Mouse (Mus musculus) lung, postnatal 14 days (tissue): Measurements from ENCODE around the gene Il12a.

Source experiments
- DNase-seq: peaks from one replicate; pipeline ENCODE4 v3.0.0; 2021

Gene Il12a

DNA sequence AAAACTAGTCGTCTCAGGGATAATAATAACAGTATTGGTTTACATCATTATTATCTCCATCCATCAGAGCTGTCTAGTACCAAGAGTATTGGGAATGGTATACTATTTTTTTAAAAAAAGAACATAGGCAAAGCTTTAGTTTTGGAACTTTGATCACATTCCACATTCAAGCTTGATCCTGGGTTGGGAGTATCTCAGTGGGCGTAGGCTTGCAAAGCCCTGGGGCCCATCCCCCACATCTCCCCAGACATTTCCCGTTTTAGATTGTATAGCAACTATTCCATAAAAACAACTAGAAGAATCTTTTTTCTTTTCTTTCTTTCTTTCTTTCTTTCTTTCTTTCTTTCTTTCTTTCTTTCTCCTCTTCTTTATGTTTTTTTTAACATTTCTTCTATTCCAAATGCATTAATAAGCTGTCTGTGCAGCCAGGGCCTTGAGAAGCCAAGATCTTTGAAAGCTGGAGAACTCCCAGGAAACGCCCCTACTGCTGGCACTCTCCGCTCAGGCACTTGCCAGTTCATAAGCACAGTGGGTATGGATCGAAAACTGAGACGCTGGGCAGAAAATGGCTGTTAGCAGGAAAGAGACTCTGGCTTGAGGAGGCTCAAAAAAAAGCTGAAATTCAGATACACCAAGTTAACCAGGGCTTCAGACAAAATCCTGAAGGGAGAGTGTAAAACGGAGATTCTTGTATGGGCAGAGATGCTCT, 3.4 kb upstream of the Il12a start:
- no peak for DNase-seq

DNA sequence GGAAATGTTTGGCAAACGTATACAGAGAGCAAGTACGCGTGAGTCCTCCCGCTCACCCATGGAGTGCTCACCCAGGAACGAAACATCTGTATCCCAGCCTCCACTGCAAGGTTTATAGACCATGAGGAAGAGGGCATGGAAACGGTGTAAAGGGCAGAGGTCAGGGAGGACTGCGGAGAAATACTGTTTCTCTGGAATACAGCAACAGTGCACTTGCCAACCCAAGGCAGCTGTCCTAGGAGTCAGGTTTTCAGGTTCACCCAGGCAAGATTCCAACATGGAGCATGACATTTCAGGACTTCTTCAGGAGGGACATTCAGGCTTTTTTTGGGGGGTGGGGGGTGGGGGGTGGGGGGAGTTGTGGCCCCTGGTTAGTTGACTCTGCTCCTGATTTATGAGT, 1.1 kb upstream of the Il12a start:
- DNase-seq: no peak

DNA sequence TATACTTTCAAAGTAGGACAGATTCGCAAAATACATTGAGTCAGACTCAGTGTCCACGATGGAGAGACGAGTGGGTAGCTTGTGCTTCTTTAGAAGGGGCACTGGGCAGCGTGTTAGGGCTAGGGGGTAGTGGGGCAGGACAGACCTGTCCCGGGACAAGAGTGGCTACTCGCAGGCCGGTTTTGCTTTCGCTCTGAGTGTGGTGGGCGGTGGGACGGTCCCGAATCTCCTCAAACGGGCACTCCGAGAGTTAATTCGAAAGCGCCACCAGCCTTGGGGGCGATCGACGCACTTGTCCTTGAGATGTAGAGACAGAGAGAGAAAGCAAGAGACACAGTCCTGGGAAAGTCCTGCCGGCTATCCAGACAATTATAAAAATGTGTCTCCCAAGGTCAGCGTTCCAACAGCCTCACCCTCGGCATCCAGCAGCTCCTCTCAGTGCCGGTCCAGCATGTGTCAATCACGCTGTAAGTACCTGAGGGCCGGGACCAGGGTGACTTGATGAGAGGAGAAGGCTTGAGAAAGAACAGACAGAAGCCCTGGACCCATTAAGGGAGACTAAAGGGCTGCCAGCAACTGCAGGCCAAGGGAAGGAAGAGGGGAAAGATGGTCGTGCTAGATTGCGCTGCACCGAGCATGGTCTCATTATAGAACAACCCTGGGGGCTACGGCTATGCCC, 795 bp downstream of the Il12a start:
- DNase-seq: no peak

- no peak for DNase-seq
Observed at GRCm38 (mm10) chr3:68691938-68692599, 1.6 kb downstream of the Il12a start.

DNA sequence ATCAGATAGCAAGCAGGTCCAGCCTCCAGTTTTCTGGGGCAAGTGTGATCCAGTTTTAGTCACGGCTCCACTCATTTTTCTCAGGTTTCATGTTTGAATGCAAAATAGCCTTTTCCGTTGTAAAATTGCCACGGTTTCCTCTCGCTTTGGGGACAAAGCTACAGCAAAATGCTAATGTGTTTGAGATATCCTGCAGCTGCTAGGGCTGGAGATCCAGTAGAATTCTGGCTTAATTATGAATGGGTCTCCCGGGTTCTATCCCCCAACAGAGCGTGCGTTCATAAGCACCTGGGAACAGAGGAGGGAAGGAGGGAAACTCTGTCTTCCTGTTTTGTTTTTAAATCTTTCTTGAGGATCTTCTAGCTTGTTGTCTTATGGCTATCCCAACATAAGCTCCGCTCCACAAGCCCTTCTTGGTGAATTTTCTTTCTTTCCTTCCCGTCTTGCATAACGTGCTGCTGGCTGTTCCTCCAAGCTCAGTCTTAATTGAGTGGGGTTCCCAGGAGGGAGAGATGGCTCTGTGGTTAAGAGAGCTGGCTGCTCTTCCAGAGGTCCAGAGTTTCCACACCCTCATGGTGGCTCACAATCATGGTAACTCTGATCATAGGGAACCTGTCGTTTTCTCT, 2.3 kb downstream of the Il12a start:
- DNase-seq: no peak

DNA sequence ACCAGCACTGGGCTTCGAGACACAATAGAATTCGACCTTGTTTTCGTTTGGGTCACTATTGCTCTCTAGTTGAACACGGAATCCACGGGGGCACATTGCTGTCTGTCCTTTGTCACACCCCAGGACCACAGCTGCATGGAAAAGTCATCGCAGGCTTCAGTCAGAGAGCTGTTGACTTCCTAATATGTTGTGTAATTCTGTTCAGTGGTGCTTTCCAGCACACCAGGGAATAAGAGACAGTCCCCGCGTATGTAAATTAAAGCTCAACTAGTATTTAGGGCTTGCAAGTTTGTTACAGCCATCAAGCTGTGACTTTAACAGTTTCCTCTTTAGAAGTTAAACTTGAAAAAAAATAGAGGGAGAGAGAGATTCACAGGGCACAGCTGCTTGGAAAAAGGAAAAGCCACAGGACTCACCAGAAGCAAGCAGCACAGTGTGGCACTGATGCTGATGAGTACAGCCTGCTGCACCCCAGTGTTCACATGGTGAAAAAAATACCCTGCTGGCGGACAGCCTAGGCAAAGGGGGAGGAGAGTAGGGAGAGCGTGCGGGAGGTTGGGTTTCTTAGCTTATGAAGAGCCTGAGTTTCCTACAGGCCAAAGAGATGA, 3.1 kb downstream of the Il12a start:
- DNase-seq: peak; percentile 73

- DNase-seq: no peak
Observed at GRCm38 (mm10) chr3:68695321-68695720, 4.9 kb downstream of the Il12a start.

GRCm38 (mm10) chr3:68696495-68697200, 6.2 kb downstream of the Il12a start:
- DNase-seq: no peak

DNA sequence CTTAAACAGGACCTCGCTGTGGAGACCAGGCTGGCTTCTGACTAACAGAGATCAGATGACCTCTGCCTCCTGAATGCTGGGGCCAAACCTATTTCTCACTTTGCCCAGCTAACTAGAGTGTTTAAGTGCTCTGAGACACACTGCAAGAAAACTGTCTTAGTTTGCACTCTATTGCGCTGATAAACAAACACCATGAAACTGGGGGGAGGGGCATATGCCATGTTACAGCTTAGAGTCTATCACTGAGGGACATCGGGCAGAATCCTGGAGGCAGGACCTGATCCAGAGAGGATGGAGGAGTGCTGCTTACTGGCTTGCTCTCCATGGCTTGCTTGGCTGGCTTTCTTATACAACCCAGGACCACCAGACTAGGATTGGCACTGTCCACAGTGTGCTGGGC, 8.2 kb downstream of the Il12a start:
- no peak for DNase-seq

DNA sequence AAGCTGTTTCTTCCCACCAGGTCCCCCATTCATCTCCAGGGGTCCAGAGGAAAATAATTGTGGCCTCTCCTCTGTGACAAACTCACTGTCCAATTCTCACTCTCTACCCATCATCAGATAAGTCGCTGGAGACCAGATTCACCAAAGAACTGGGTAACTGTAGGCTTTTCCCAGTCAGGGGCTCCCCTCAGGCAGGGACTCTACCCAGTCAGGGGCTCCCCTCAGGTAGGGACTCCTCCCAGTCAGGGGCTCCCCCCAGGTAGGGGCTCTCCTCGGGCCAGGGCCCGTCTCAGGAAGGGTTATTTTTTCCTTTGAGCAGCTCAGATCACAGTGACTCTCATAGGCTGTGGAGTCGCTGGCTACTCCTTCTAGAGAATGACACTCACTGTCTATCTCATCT, 9.6 kb downstream of the Il12a start:
- no peak for DNase-seq

DNA sequence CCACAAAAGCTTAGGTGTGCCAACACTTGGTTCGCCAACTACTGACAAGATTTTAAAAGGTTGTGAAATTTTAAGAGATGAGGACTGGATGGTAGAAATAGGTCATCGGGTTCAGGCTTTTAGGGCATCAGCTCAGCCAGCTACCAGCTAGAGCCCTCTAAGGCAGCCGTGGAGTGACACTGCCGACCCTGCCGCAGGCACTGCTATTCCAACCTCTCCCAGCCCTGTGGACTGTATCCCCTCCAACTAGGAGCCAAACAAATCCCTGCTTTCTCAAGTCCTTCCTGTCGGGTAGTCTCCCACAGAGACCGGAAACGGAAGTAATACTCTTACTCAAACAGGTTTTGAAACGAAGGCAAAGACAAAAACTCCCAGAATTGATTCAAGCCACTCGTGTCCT, 15.9 kb downstream of the Il12a start:
- no peak for DNase-seq

DNA sequence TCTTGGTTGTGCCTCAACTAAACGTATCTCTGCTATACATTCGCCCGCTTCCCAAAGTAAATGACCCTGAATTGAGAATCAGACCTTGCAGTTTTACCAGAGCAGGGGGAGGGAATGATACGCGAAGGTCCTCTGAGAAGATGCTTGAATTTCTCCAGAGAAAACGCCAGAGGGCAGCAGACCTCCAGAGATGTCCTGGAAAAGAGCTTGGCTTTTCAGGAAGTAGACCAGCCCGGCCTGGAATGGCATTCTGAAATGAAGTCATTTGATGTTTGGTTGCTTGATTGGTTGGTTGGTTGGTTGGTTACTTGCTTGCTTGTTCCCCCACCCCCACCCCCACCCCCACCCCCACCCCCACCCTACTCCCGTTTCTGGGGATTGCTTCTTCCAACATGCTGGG, 17.8 kb downstream of the Il12a start:
- peak; percentile 68 for DNase-seq

DNA sequence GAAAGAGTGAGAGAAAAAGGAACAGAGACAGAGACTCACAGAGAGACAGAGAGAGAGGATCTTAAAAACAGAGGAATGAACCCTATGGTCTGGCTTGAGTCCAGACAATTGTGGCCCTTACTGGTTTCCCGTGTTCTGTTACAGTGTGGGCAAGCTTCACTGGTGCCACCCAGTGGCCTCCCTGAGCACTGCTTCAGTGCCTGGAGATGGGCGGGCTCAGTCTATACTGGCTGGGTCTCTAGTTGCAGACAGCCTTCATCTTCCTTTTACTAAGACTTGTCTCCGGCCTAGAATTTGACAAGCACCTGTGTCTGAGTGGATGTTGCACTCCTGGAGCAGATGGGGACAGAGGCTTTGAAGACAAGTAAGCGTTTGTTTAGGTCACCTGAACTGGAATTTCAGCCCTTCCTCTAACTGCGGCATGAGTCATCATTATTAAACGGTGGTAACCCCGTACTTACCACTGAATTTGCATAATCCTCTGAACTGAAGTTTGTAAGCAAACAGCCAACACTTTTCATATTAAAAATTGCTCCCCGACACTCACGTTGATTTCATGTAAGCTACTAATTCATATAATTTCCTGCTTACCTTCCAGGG, 18.9 kb downstream of the Il12a start:
- DNase-seq: peak; percentile 74

- DNase-seq: no peak
Observed at GRCm38 (mm10) chr3:68710436-68710835, 20.0 kb downstream of the Il12a start.

- DNase-seq: no peak
Observed at GRCm38 (mm10) chr3:68711510-68711909, 21.1 kb downstream of the Il12a start.

GRCm38 (mm10) chr3:68713550-68713949, 23.1 kb downstream of the Il12a start:
- peak; percentile 78 for DNase-seq

DNA sequence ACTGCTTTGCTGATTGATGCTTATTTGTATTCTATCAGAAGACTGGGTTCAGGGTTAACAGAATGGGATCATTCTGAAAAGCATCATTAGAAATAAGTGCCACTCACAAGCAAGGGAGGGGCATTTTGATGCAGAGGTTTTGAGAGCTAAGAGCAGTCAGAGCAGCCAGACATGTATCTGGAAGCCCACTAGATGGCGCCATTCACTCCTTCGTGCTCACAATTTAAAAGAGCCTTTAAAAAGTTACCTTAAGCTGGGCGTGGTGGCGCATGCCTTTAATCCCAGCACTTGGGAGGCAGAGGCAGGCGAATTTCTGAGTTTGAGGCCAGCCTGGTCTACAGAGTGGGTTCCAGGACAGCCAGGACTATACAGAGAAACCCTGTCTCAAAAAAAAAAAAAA, 26.9 kb downstream of the Il12a start:
- DNase-seq: peak; percentile 67

GRCm38 (mm10) chr3:68719229-68719819, 28.9 kb downstream of the Il12a start:
- DNase-seq: no peak

- peak; percentile 53 for DNase-seq
Observed at GRCm38 (mm10) chr3:68720258-68720657, 29.8 kb downstream of the Il12a start.

DNA sequence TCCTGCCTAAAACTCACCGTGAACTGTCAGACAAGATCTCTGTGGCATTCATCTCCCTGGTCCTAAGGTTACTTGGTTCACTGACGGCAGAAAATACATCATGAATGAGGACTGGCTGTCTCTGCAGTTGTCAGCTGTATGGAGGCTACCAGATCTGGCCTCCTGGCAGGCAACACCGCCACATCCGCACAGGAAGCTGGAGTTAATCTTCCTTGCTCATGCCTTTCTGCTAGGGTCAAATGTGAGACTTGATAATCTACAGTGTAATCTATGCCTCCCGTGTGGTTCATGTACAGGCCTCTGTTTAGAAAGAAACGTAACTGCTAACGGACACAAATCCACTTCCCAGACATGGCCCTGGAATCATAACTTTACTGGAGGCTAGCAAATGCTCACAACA, 51.5 kb downstream of the Il12a start:
- DNase-seq: no peak

DNA sequence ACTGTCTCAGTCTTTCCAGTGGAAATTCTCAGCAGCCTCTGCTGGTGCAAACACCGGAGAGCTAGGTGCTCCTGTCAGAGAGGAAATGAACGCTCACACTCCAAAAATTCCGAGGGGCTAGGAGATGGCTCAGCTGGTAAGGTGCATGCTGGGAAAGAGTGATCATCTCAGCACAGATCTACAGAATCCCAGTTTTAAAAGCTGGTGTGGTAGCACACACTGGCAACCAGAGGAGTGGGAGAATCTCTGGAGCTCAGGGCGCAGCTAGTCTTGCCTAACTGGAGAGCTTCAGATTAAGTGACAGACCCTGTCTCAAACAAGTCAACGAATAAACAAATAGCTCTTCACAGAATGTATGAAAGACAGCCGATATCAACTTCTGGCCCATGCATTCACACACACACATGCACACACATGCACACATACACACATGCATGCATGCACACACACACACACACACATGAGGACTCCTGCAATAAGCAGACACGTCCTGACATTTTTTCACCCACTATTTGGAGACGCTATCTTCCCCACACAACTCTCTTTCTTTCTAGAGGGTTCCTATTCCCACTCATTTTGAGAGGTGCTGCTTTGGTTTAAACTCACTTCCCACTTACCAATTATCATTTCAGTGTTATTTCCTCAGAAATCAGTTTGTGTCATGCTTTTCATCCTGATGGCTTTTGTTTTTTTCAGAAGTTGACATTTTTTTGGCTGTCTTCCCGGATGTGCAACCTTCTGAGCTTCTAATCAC, 52.5 kb downstream of the Il12a start:
- no peak for DNase-seq
